Mouse (Mus musculus) bone marrow macrophage, adult 2 months (primary cell): ENCODE data around the gene Cars. TPM values are rescaled to one million over a fixed set of nuclear protein-coding genes. Genes with fewer than 3 reads are reported as not detected.
A peak's percentile ranks its signal among the peaks of the same experiment; 100 is the strongest.

Experiments used
- H3K27ac ChIP-seq: 2 replicates; pipeline ENCODE4 v1.5.1; 2012; ENCODE audit warnings: low read depth, low read length; ENCODE audit not compliant: insufficient read depth
- H3K4me1 ChIP-seq: 2 replicates; pipeline ENCODE4 v1.6.1; 2012; ENCODE audit warnings: low read length; ENCODE audit not compliant: control insufficient read depth, insufficient read depth
- H3K4me3 ChIP-seq: 2 replicates; pipeline ENCODE4 v1.5.1; 2012; ENCODE audit warnings: mild to moderate bottlenecking, low read length, moderate library complexity; ENCODE audit not compliant: insufficient read depth
- CTCF ChIP-seq: IDR thresholded peaks from 2 replicates; pipeline ENCODE4 v1.5.1; 2012; ENCODE audit warnings: low read depth, mild to moderate bottlenecking, low read length, moderate library complexity
- POLR2A ChIP-seq: IDR thresholded peaks from 2 replicates; pipeline ENCODE4 v1.6.1; 2012; ENCODE audit warnings: mild to moderate bottlenecking, low read depth, low read length, borderline replicate concordance
- polyA plus RNA-seq: library from polyadenylated mRNA; stranded (reverse); fragments of >200 nt; gene quantifications from 2 replicates; pipeline ENCODE4 v1.2.4, GENCODE M21; 2012; ENCODE audit not compliant: missing spikeins, insufficient read depth, insufficient read length

The Cars gene
- polyA plus RNA-seq, 1 experiment = 42.5 TPM

GRCm38 (mm10) chr7:143588006-143588405 lies 11.9 kb downstream of the Cars start:
- H3K4me3 ChIP-seq = no peak overlapping the region
- H3K4me1 ChIP-seq = peaks cover 5% of the 10 kb centered on the region; the same call in 1 of the 2 replicates
- no peak for TF ChIP-seq POLR2A
- H3K27ac ChIP-seq = no peak overlapping the region

DNA sequence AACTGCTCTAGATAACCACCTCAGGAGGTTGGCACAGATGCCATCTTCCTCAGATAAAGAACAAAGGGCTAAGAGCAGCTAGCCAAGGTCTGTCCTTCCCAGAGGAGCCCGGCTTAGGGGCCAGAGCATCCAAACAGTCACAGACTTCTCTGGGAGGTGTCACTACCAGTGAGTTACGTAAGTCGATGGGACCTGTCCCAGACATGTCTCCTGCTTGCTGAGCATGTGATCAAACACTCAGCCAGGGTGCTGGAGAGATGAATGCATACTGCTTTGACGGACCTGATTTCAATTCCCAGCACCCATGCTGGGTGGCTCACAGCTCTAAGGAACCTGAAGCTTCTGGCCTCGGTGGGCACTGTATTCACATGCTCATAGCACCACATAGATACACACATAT lies 12.3 kb downstream of the Cars start:
- Histone ChIP-seq H3K4me3 (no peak overlapping the region), H3K4me1 (peaks cover 5% of the 10 kb centered on the region; the same call in 1 of the 2 replicates), H3K27ac (no peak overlapping the region)
- no peak for TF ChIP-seq POLR2A

DNA sequence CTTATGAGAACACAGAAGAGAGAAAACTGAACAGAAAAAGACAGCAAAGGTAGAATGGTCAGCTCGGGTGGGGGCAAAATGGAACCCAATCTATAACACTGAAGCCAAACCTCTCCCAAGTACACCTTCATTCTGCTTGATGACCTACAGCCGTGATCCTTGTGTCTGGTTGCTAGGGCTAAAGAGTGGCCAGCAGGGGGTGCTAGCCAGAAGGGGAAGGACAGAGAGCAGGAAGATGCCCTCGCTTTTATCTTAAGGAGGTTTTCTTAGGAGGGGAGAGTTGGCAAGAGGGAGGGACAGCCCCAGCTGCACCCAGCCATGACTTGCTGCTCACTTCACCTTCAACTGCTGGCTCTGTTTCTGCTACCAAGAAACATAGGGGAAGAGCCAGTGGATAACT lies 15.9 kb downstream of the Cars start:
- Histone ChIP-seq H3K4me1 (peaks cover 5% of the 10 kb centered on the region; the same call in 1 of the 2 replicates), H3K27ac (no peak overlapping the region), H3K4me3 (no peak overlapping the region)
- peak; percentile 76 for TF ChIP-seq CTCF
- no peak for TF ChIP-seq POLR2A

GRCm38 (mm10) chr7:143583025-143583424 lies 16.9 kb downstream of the Cars start:
- no peak overlapping the region for H3K4me3 ChIP-seq
- TF ChIP-seq CTCF (no peak), POLR2A (no peak)
- H3K4me1 ChIP-seq = peaks cover 5% of the 10 kb centered on the region; the same call in 1 of the 2 replicates
- no peak overlapping the region for H3K27ac ChIP-seq

DNA sequence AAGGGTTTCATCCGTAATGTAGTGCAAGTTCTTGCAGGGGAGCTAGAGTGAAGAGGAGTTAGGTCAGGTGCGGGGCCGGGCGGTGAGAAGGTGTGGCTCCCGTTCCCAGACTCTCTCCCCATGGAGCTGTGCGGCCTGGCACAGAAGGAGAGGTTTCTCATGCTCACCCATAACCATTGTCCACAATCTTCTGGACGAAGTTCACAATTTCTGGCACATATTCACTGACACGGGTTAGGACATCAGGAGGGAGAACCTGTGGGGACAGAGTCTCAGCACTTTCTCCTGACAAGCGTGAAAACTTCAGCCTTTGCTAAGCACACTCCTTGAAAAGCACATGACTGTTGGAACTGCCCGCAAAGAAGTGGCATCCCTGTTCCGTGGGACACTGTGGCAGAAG lies 24.1 kb downstream of the Cars start:
- TF ChIP-seq POLR2A (no peak), CTCF (no peak)
- Histone ChIP-seq H3K4me3 (no peak overlapping the region), H3K27ac (no peak overlapping the region), H3K4me1 (no peaks in the 10 kb centered on the region)

GRCm38 (mm10) chr7:143565648-143566039 lies 34.2 kb downstream of the Cars start:
- Histone ChIP-seq H3K4me1 (no peaks in the 10 kb centered on the region), H3K4me3 (no peak overlapping the region), H3K27ac (no peak overlapping the region)
- TF ChIP-seq CTCF (no peak), POLR2A (no peak)

- no peak overlapping the region for H3K4me3 ChIP-seq
- no peak overlapping the region for H3K27ac ChIP-seq
- TF ChIP-seq POLR2A = no peak
- no peak for TF ChIP-seq CTCF
- no peaks in the 10 kb centered on the region for H3K4me1 ChIP-seq
Measured at GRCm38 (mm10) chr7:143565015-143565647, 34.8 kb downstream of the Cars start.

GRCm38 (mm10) chr7:143563787-143564186 lies 36.1 kb downstream of the Cars start:
- TF ChIP-seq CTCF (no peak), POLR2A (no peak)
- no peak overlapping the region for H3K27ac ChIP-seq
- H3K4me1 ChIP-seq = no peaks in the 10 kb centered on the region
- no peak overlapping the region for H3K4me3 ChIP-seq

DNA sequence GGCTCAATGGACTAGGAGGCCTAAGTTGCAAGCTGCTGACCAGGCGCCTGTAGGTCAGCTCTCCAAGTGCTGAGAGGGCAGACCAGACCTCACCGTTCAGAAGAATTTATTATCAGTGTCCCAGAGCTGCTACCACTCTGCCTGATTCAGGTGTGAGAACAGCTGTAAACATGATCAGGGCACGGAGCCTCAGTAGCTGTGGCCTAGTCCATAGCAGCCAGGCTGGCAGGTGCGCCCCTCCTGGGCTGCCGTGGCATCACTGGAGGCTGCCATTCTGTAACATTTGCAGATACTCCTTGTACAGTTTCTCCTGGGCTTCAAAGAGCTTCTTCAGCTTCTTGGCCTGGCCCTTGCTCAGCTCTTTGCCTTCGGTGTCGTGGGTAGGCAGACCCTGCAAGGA lies 42.3 kb downstream of the Cars start:
- no peaks in the 10 kb centered on the region for H3K4me1 ChIP-seq
- TF ChIP-seq POLR2A (no peak), CTCF (no peak)
- H3K4me3 ChIP-seq = no peak overlapping the region
- no peak overlapping the region for H3K27ac ChIP-seq

- Histone ChIP-seq H3K4me1 (no peaks in the 10 kb centered on the region), H3K4me3 (no peak overlapping the region), H3K27ac (no peak overlapping the region)
- TF ChIP-seq CTCF (no peak), POLR2A (no peak)
Measured at GRCm38 (mm10) chr7:143556964-143557610, 42.8 kb downstream of the Cars start.
